Mouse (Mus musculus): ENCODE measurements around the gene Ddx24.

Gene Ddx24

DNA sequence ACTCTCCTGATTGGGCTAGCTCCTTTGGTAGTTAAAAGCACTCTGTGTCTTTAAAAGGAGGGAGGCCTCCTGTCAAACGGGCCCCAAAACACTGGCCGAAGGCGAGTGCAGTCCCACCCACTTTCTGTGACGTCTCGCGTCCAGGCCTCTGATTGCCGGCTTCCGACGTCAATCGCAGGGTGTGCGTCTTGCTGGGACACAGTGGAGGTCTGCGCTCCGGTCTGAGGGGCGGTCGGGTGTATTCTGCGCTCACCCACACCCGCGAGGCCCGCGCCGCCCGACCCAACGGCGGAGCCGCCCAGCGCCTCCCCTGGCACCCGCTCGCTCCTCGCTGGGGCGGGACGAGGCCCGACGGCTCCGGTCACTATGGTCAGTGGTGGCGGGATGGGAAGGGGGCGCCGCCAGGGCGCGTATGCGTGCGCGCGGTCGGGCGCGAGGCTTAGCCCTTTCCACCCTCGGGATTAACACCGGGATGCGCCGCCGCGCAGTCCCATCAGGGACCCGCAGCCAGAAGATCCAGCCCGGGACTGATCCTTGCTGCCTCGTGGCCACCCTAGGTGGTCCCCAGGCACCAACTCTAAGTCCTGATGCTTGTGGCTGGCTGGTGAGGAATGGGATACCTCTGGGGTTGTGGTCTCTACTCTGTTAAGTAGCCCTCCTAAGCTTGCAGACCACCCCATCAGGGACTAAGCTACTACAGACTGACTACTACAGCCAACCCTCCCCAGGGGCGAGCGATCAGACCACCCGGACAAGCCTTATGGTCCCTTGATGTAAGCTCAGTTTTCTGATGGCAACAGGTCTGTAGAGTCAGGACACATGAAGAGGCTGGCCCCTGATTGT is 36.9 kb downstream of the Ddx24 start, which contains the start of gene Otub2:
Gene Otub2 (plus strand): TSS at position 178 of the 843 bp plus-strand sequence.
- DNase-seq = peak; percentile 98

DNA sequence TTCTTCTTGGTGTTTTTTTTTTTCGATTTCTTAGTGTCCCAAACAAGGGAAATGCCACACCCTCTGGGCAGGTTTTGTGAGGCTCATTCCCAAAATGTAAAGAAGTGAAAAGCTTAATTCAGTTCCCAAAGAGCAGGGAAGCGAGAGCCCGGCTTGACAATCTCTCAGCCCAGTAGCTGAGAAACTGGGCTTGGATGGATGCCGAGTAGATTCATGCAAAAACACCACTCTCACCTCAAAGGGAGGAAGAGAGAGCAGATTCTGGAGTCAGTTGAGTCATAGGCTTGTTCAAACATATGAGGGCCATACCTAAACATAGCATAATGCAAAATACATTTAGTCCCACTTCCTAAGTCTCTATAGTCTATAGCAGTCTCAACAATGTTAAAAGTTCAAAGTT is 45.4 kb downstream of the Ddx24 start:
- no peak for DNase-seq

- DNase-seq = peak; percentile 77
These were observed 48.9 kb downstream of the Ddx24 start for GRCm38 (mm10) chr12:103376774-103377173.

- peak; percentile 76 for DNase-seq
These were observed 49.5 kb downstream of the Ddx24 start for GRCm38 (mm10) chr12:103376124-103376523.

DNA sequence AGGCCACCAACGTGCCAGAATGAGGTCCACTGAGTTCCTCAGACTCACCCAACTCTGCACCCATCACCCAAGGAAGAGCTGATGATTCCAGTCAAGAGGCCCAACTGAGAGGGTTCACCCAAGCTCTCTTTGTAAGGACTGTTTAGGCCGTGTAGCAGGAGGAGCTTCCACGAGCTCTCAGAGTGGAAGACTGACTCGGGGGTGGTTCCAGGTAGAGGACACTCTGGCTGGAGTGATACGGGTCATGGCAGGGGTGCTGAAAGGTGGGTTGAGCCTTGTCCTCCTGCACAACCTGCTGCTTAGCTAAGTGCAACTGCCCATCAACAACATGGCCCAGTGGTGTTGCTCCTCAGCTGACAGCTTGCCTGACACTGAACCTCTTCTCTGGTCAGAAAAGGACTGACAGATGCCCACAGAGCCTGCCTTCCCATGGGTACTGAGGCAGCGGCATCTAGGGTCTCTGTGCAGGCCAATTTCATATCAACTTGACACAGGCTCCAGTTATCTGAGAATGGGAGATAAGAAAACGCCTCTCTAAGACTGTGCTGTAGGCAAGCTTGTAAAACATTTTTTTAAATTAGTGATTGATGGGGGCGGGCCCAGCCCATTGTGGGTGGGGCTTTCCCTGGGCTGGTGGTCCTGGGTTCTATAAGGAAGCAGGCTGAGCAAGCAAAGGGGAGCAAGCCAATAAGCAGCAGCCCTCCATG is 51.9 kb downstream of the Ddx24 start:
- DNase-seq = no peak

GRCm38 (mm10) chr12:103371711-103372110 is 53.9 kb downstream of the Ddx24 start:
- DNase-seq = no peak

DNA sequence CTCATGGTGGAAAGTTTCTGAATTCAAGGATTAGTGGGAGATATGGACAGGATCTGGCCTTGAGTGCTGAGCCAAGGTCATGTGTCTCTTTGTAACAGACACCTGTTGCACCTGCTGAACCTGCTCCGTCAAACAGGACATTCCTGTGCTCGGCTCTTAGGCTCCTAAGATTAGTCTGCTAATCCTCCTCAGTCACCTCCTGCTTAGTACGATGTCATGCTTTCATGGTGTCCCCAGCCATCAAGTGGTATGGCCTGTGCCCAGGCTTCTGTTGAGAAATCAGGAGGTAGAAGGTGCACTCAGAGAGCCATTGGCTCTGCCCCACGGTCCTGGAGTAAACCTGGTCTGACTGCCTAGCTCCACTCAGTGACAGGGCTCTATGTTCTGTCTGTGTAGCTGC is 54.8 kb downstream of the Ddx24 start:
- no peak for DNase-seq

DNA sequence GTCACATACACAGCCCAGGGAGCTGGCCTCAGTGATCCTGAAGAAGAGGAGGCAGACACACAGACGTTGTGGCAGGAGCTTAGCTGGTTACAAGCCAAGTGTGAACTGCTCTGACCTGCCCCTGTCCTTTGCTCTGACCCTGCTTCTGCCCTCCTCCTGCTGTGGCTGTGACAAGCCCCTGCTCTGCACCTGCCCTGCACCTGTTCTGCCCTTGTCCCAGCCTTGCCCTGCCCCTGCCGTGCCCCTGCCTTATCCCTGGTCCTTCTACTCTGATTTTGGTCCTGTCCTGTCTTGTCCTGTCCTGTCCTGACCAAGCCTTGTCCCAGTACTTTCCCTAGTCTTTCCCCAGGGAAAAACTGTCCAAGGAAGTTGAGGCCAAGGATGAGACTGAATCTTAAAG is 56.9 kb downstream of the Ddx24 start:
- no peak for DNase-seq

GRCm38 (mm10) chr12:103368326-103368669 is 57.3 kb downstream of the Ddx24 start:
- no peak for DNase-seq

- DNase-seq = peak; percentile 70
These were observed 57.9 kb downstream of the Ddx24 start for GRCm38 (mm10) chr12:103367620-103368325.

DNA sequence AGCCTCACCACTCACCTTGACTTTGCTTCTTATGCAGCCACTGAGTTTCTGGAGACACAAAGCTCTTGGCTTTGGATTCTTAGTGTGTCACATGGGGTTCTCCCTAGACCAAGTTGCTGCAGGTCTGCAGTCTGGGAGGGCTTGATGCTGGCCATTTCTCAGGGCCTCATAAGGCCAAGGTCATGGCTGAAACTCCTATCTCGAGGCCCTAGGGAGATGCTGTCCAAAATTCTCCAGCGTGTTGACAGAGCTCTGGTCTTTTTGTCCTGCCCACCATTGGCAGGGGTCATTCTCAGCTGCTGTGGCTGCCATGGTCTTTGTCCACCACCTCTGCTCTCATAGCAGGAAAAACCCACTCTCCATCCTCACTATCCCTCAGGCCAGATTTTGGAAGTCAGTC is 58.5 kb downstream of the Ddx24 start:
- no peak for DNase-seq

- no peak for DNase-seq
These were observed 63.3 kb downstream of the Ddx24 start for GRCm38 (mm10) chr12:103362336-103362735.

DNA sequence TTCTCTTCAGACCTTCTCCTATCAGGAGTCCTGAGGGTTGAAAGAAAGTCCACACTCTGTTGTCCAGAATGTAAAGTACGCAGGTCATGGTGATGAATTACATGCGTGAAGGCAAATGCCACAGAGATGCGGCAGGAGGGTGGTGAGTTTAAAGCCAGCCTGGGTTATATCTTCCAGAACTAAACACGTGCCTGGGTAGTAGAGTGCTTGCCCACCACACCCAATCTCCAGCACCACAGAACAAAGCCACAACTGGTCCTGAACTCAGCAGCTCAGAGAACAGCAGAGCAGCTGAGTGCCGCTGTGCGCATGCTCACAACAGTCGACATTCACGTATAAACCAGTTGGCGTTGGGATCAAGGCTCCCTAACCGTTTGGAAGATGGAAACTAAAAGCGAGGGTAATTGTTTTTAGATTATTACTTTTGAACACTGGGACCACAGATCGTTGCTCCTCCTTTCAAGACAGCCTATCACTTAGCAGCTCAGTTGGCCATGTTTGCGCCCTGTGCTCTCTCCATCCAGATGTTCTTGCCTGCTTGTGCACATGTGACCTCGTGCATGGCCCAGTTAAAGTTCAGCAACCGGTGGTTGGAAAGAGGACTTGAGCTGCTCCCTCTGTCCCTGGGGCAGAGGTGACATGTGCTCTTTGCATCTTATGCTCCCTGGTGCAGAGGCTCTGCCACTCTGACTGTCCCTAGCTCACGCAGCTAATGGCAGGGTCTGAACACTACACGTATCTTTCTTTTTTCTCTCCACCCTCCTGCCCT is 63.9 kb downstream of the Ddx24 start:
- no peak for DNase-seq

- DNase-seq = no peak
These were observed 64.8 kb downstream of the Ddx24 start for GRCm38 (mm10) chr12:103360812-103361211.

DNA sequence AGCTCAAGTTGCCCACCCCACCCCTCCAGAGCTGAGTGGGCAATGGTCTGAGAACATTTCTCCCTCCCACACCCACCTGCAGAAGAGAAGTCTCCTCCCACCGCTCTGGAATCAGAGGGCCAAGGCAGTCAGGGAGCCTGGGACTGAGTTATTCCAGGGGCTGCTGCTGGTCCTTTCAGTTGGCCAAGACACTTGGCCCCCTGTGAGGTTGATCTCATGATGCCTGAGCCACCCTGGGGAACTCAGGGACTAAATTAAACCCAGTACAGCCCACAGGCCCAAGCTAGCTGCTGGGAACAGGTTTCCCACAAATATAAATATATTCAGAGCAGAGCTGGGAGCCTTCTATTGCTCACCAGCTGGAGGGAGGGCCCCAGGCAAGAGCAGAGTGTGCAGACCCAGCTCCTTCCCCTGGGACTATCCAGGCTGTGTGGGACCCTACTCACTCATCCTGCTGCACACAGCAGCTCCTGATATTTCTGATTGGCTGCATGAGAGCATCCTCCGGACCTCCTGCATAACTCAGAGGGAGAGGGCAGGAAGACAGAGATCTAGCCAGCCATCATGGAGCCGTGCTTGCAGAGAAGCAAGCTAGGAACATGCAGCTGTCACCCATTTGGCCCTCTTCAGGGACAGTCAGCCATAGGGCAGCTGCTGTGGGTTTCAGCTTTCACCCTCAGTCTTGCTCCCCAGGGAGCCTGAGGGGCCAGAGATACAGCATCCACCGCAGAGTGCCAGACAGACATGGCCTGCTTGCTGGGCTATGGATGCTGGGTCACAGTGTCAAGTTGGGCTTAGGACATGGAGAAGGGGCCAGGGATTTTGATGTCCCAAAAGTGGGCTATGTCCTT is 66.5 kb downstream of the Ddx24 start:
- no peak for DNase-seq

- DNase-seq = peak; percentile 36
These were observed 67.4 kb downstream of the Ddx24 start for GRCm38 (mm10) chr12:103358216-103358615.

All from right cerebral cortex, adult 18-20 months (tissue).